Mouse (Mus musculus): ENCODE results near the gene Bfar. TPM values are rescaled to one million over a fixed set of nuclear protein-coding genes. Genes with fewer than 3 reads are reported as not detected.
A peak's percentile ranks its signal among the peaks of the same experiment; 100 is the strongest.

Bfar gene
- total and polyA plus RNA-seq, 3 experiments: 43.1 to 44.4 (median 43.9) TPM

GRCm38 (mm10) chr16:13740844-13741243 lies 69.2 kb downstream of the Bfar start:
- no peaks in the 10 kb centered on the region for H3K9me3 ChIP-seq (replicated peaks; ENCODE audit: low read length)
- no peak overlapping the region for H3K4me2 ChIP-seq (ENCODE audit: insufficient read depth, low read depth, poor library complexity, severe bottlenecking)
- no peak overlapping the region for H3K27ac ChIP-seq (ENCODE audit: insufficient read depth, low read depth)
- H3K27me3 ChIP-seq (replicated peaks): peaks cover 1% of the 10 kb centered on the region
- dilution Hi-C loops (cut with MboI; ENCODE audit: extremely low pct_ligation_motif_present, extremely low pct_unique_long_range_greater_than_20kb, low sequenced_read_pairs): no loop called here
- DNase-seq (ENCODE audit: extremely low read depth): peak; percentile 15
- peaks cover 3 to 19% of the 10 kb centered on the region in 2 experiments for H3K4me1 ChIP-seq (ENCODE audit: control insufficient read depth in 1 of 2, insufficient read depth in 2 of 2)
- TF ChIP-seq ZKSCAN1 (IDR thresholded peaks at IDR 0.05; ENCODE audit: borderline replicate concordance, low read depth, low read length): no peak
- TF ChIP-seq ETS1 (conservative IDR thresholded peaks at IDR 0.05; ENCODE audit: low read depth, low read length): no peak
- peak in 1 of 2 experiments; percentile 38; a peak in 2 of 4 replicates for TF ChIP-seq CTCF (conservative IDR thresholded peaks at IDR 0.05 in 1 of 2, IDR thresholded peaks at IDR 0.05 in 1 of 2; ENCODE audit: low read depth in 2 of 2, low read length in 2 of 2)
- TF ChIP-seq NRF1 (IDR thresholded peaks at IDR 0.05; ENCODE audit: low read depth, low read length): no peak
- TF ChIP-seq ELF1 (IDR thresholded peaks at IDR 0.05; ENCODE audit: low read depth, low read length): no peak
- no peaks in the 10 kb centered on the region for H3K36me3 ChIP-seq (replicated peaks in 1 of 2; ENCODE audit: control insufficient read depth in 1 of 2, insufficient read depth in 1 of 2, low read length in 1 of 2)
- no peaks in the 10 kb centered on the region for H3K79me2 ChIP-seq (replicated peaks; ENCODE audit: control insufficient read depth, extremely low read depth, insufficient read depth, poor library complexity, severe bottlenecking)
- in situ Hi-C loops (cut with MboI; ENCODE audit: low pct_ligation_motif_present, low pct_unique_long_range_greater_than_20kb, low sequenced_read_pairs): loop anchor here (25.0 kb wide), 1 partner anchor 304 kb away; no protein-coding TSS in a partner anchor
- H3K4me3 ChIP-seq (replicated peaks in 1 of 3; ENCODE audit: low read depth in 2 of 3, low read length in 2 of 3, poor library complexity in 1 of 3): no peak overlapping the region
- no peak overlapping the region for H3K9ac ChIP-seq (ENCODE audit: insufficient read depth, low read depth)

- H3K4me1 ChIP-seq (ENCODE audit: control insufficient read depth in 1 of 2, insufficient read depth in 2 of 2): peaks cover under 1 to 5% of the 10 kb centered on the region in 2 experiments
- in situ Hi-C loops (cut with MboI; ENCODE audit: low pct_ligation_motif_present, low pct_unique_long_range_greater_than_20kb, low sequenced_read_pairs) (loop anchor here (25.0 kb wide), 1 partner anchor 310 kb away; no protein-coding TSS in a partner anchor), dilution Hi-C loops (cut with MboI; ENCODE audit: extremely low pct_ligation_motif_present, extremely low pct_unique_long_range_greater_than_20kb, low sequenced_read_pairs) (no loop called here)
- TF ChIP-seq ZNF384 (IDR thresholded peaks at IDR 0.05; ENCODE audit: low read depth, low read length): no peak
- no peak for TF ChIP-seq MAFK (IDR thresholded peaks at IDR 0.05; ENCODE audit: insufficient replicate concordance, low read length)
- TF ChIP-seq PAX5 (IDR thresholded peaks at IDR 0.05; ENCODE audit: low read length): no peak
- no peak for TF ChIP-seq SMC3 (IDR thresholded peaks at IDR 0.05; ENCODE audit: low read depth, low read length)
- no peak for TF ChIP-seq USF1 (IDR thresholded peaks at IDR 0.05; ENCODE audit: low read depth, low read length)
- no peak for TF ChIP-seq NELFE (IDR thresholded peaks at IDR 0.05; ENCODE audit: low read depth, low read length)
- TF ChIP-seq CHD1 (IDR thresholded peaks at IDR 0.05; ENCODE audit: low read depth, low read length): no peak
- TF ChIP-seq MAX (IDR thresholded peaks at IDR 0.05; ENCODE audit: low read length): no peak
- no peak for TF ChIP-seq GABPA (IDR thresholded peaks at IDR 0.05; ENCODE audit: insufficient replicate concordance, low read depth, low read length)
- TF ChIP-seq SIN3A (IDR thresholded peaks at IDR 0.05; ENCODE audit: low read length): no peak
- no peak for TF ChIP-seq MEF2A (IDR thresholded peaks at IDR 0.05; ENCODE audit: borderline replicate concordance, low read depth, low read length)
- TF ChIP-seq MXI1 (IDR thresholded peaks at IDR 0.05; ENCODE audit: low read depth, low read length): no peak
- no peak for TF ChIP-seq POLR2AphosphoS2 (IDR thresholded peaks at IDR 0.05; ENCODE audit: low read depth, low read length)
- TF ChIP-seq CTCF (conservative IDR thresholded peaks at IDR 0.05 in 1 of 2, IDR thresholded peaks at IDR 0.05 in 1 of 2; ENCODE audit: low read depth in 2 of 2, low read length in 2 of 2): no peak
- TF ChIP-seq ZKSCAN1 (IDR thresholded peaks at IDR 0.05; ENCODE audit: borderline replicate concordance, low read depth, low read length): no peak
- no peaks in the 10 kb centered on the region for H3K79me2 ChIP-seq (replicated peaks; ENCODE audit: control insufficient read depth, extremely low read depth, insufficient read depth, poor library complexity, severe bottlenecking)
- H3K9ac ChIP-seq (ENCODE audit: insufficient read depth, low read depth): no peak overlapping the region
- no peak overlapping the region for H3K4me2 ChIP-seq (ENCODE audit: insufficient read depth, low read depth, poor library complexity, severe bottlenecking)
- no peak for DNase-seq (ENCODE audit: extremely low read depth)
- no peak overlapping the region for H3K27ac ChIP-seq (ENCODE audit: insufficient read depth, low read depth)
- H3K27me3 ChIP-seq (replicated peaks): no peaks in the 10 kb centered on the region
- no peak overlapping the region for H3K4me3 ChIP-seq (replicated peaks in 1 of 3; ENCODE audit: low read depth in 2 of 3, low read length in 2 of 3, poor library complexity in 1 of 3)
- H3K9me3 ChIP-seq (replicated peaks; ENCODE audit: low read length): no peaks in the 10 kb centered on the region
- no peaks in the 10 kb centered on the region for H3K36me3 ChIP-seq (replicated peaks in 1 of 2; ENCODE audit: control insufficient read depth in 1 of 2, insufficient read depth in 1 of 2, low read length in 1 of 2)
These were observed 76.0 kb downstream of the Bfar start for GRCm38 (mm10) chr16:13747708-13748107.

All from CH12.LX (cell line).